Mouse (Mus musculus): ENCODE measurements around the gene Mrpl2.

- no peak for TF ChIP-seq CTCF (IDR thresholded peaks at IDR 0.05; ENCODE audit: control insufficient read depth, insufficient read depth, insufficient read length)
- TF ChIP-seq MAX (IDR thresholded peaks at IDR 0.05), result no peak
- TF ChIP-seq USF1 (IDR thresholded peaks at IDR 0.05; ENCODE audit: low read depth), result no peak
- no peak for TF ChIP-seq MYOD1 (IDR thresholded peaks at IDR 0.05; ENCODE audit: control insufficient read depth, insufficient read length, low read depth)
- TF ChIP-seq MYOG (IDR thresholded peaks at IDR 0.05; ENCODE audit: control insufficient read depth, extremely low read depth, insufficient read length), result no peak
- no peak for TF ChIP-seq CEBPB (IDR thresholded peaks at IDR 0.05; ENCODE audit: low read depth)
- TF ChIP-seq FOSL1 (IDR thresholded peaks at IDR 0.05; ENCODE audit: insufficient read depth, low read length, poor library complexity, severe bottlenecking), result no peak
Observed at GRCm38 (mm10) chr17:46609721-46610514, 36.1 kb upstream of the Mrpl2 start.
